Mouse (Mus musculus) intestine, embryonic 14.5 days (tissue): Measurements from ENCODE around the gene Heatr5a. TPM values are rescaled to one million over a fixed set of nuclear protein-coding genes. Genes with fewer than 3 reads are reported as not detected.

ENCODE experiments used
- ATAC-seq: fragments of 200-750 bp; cut with Nextera tagmentation; replicated peaks from 2 replicates; pipeline ENCODE4 v1.8.0; 2017; ENCODE audit warnings: low read depth, moderate number of reproducible peaks, moderate TSS enrichment, moderate library complexity; ENCODE audit not compliant: low FRiP score, low TSS enrichment
- DNase-seq: peaks from one replicate; pipeline ENCODE4 v3.0.0-alpha.2; 2018; ENCODE audit warnings: low spot score
- H3K27ac ChIP-seq: fragments of 300-500 bp; sonication (generic); 2 replicates; pipeline ENCODE4 v1.5.1; 2014; ENCODE audit warnings: low read depth, mild to moderate bottlenecking, control low read depth
- H3K27me3 ChIP-seq: fragments of 300-500 bp; sonication (generic); replicated peaks from 2 replicates; pipeline ENCODE4 v1.6.1; 2014; ENCODE audit warnings: low read length, control low read depth; ENCODE audit not compliant: control insufficient read depth, insufficient read depth
- H3K36me3 ChIP-seq: fragments of 300-500 bp; sonication (generic); 2 replicates; pipeline ENCODE4 v1.6.1; 2014; ENCODE audit warnings: low read length, control low read depth; ENCODE audit not compliant: control insufficient read depth, insufficient read depth
- H3K4me1 ChIP-seq: fragments of 300-500 bp; sonication (generic); replicated peaks from 2 replicates; pipeline ENCODE4 v1.6.1; 2014; ENCODE audit warnings: low read length, control low read depth, mixed read lengths; ENCODE audit not compliant: control insufficient read depth, insufficient read depth
- H3K4me2 ChIP-seq: fragments of 300-500 bp; sonication (generic); 2 replicates; pipeline ENCODE4 v1.6.1; 2014; ENCODE audit warnings: low read length
- H3K4me3 ChIP-seq: fragments of 300-500 bp; sonication (generic); 2 replicates; pipeline ENCODE4 v1.5.1; 2014; ENCODE audit warnings: low read depth, low read length, control low read depth, mixed read lengths
- H3K9ac ChIP-seq: fragments of 300-500 bp; sonication (generic); 2 replicates; pipeline ENCODE4 v1.6.1; 2014; ENCODE audit warnings: mild to moderate bottlenecking, low read length
- H3K9me3 ChIP-seq: fragments of 300-500 bp; sonication (generic); 2 replicates; pipeline ENCODE4 v1.6.1; 2016; ENCODE audit warnings: low read length, control low read depth; ENCODE audit not compliant: control insufficient read depth
- WGBS: fragments of 180-500 bp; shearing (Covaris S2); extraction: QIAGEN DNeasy Blood & Tissue Kit; methylation state at CpG from one replicate; pipeline ENCODE4 v1.1.7; 2014; 5-methylcytosine and 5-hydroxymethylcytosine counted together
- polyA plus RNA-seq: library from polyadenylated mRNA; unstranded; fragments of >200 nt; fragmentation: Nextera tagmentation; extraction: Ambion mirVana; gene quantifications from 2 replicates; pipeline ENCODE4 v1.2.1, GENCODE M21; 2014

The Heatr5a gene
- polyA plus RNA-seq, 1 experiment from 2014 or later: 15.0 TPM

DNA sequence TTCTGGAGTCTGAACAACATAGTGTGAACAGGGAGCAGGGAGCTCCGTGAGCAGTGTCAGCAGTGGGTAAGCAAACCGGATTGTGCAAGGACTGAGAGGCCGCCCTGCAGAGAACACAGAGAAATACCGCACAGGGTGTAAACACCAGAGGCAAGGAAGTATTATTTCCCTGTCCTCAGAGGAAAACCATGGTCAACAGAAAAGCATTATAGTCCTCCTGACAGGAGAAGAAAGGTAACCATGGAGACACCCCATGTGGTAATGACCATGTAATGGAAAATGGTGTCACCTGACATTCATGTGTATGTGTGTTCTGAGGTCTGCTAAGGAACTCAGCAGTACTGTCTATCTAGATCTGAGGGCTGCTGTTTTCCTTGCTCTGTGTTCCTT, 105.3 kb downstream of the Heatr5a start:
- WGBS: 42% methylated on average over 4 of the region's 4 CpGs
- H3K9ac ChIP-seq: no peak overlapping the region
- no peaks in the 10 kb centered on the region for H3K27me3 ChIP-seq
- no peak overlapping the region for H3K4me2 ChIP-seq
- no peaks in the 10 kb centered on the region for H3K4me1 ChIP-seq
- H3K9me3 ChIP-seq: no peaks in the 10 kb centered on the region
- DNase-seq (no peak), ATAC-seq (no peak)
- no peaks in the 10 kb centered on the region for H3K36me3 ChIP-seq
- H3K4me3 ChIP-seq: no peak overlapping the region
- H3K27ac ChIP-seq: no peak overlapping the region

DNA sequence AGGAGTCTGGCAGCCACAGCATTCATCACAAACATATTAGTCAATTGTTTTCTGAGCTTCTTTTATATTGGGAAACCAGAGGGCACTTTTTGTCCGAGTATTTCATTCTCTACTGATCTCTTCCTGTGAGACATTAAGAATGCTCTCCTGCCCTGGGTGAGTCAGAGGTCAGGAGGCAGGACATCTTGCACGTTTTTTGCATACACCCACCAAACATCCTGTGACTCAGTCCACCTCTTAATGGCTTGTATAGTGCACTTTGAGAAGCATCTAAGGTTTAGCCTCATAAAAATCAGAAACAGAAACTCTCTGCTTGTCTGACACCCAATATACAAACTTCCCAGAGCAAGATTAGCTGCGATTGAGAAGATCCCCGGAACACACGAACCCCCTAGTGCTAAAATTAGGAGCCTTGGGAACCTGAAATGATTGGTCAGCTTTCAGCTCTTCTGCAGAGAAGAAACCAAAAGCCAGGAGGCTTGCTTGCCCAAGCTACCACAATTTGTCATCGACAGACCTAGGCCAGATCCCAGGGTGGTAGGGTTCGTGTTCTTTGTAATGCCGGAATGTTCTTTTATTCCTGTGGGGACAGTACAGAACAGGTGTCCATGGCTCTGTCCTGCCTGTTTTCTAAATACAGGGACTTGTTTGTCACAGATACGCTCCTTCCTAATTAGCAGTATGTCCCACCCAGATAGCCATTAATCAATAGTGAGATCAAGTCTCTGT, 105.9 kb downstream of the Heatr5a start:
- no peaks in the 10 kb centered on the region for H3K9me3 ChIP-seq
- WGBS: 55% methylated on average over 9 of the region's 9 CpGs
- H3K27ac ChIP-seq: no peak overlapping the region
- no peaks in the 10 kb centered on the region for H3K27me3 ChIP-seq
- no peak for DNase-seq
- no peaks in the 10 kb centered on the region for H3K4me1 ChIP-seq
- H3K4me2 ChIP-seq: no peak overlapping the region
- H3K9ac ChIP-seq: no peak overlapping the region
- ATAC-seq: no peak
- no peaks in the 10 kb centered on the region for H3K36me3 ChIP-seq
- no peak overlapping the region for H3K4me3 ChIP-seq

DNA sequence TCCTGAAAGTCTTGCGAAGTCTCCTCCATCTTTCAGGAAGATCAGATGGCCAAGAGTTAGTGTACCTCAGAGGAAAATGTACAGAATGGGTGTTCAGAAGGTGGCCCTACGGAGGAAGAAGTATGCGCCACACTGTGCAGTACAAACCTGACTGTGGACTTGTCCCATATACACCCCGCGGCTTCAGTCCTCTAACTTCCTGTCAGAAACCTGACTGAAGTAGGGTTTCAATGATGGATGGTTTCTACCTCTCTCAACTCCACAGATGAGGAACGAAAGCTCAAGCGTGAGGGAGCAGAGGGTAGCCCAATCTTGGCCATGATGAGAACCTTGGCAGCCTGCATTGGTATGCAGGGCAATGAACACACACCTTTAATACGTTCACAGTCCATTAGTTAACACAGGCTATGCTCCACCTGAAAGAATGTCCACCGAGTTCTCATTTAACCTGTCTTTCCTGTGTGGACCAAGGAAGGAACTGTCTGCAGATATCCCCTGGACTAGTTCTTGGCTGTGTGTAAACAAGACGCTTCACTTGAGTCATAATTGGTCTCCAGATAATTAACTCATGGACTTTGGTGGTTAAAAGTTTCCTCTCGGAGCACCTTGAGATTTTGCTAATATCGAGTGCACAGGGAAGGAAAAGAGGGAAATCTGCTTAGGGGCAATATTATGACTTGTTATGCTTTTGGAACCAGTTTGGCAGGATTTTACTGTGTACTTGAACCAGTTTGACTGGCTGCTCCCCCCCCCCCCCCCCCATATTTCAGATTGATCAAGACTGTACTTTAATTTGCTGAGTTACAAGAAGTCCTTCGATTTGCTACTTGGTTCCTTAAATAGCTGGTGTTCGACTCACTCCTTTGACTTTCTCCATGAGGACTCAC, 107.8 kb downstream of the Heatr5a start:
- ATAC-seq (no peak), DNase-seq (no peak)
- H3K9ac ChIP-seq: no peak overlapping the region
- no peak overlapping the region for H3K4me2 ChIP-seq
- H3K36me3 ChIP-seq: no peaks in the 10 kb centered on the region
- H3K9me3 ChIP-seq: no peaks in the 10 kb centered on the region
- no peaks in the 10 kb centered on the region for H3K4me1 ChIP-seq
- no peaks in the 10 kb centered on the region for H3K27me3 ChIP-seq
- 83% methylated on average over 14 of the region's 14 CpGs for WGBS
- H3K4me3 ChIP-seq: no peak overlapping the region
- H3K27ac ChIP-seq: no peak overlapping the region

DNA sequence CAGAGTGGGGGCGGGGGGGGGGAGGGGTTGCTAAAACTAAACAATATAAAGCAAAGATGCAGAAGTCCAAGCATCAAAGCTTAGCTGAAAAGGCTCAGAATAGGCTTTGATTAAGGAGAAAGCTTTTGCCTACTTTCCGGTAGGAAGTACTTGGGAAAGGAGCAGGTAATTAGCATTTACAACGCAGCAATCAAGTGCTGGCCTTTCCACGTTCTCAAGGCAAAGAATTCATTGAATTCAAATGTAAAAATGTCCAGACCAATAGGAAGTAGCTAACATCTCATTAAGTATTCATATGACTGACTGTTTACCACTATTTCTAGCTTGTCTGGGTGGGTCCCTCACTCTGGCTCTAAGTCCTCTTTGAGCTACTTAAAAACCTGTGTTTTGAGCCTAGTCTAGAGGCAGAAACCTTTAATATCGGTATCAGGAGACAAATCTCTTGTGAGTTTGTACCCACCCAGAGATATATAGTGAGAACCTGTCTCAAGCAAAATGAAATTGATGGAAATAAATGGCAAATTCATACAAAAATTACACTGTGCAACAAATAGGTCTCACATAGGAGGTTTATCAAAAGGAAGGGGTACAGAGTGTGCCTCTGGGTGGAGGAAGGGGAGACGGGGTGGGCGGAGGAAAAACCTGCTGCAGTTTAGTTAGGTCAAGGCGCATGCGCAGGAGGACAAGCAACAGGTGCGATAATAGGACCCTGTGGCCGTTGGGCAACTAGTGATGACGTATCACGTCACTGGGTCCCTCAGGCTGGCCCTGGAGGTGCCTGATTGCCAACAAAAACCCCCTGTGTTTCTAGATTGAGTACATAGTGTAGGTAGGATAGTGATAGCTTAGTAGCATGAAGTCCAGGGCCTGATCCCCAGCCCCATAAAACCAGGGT, 112.7 kb downstream of the Heatr5a start:
- no peak overlapping the region for H3K4me2 ChIP-seq
- ATAC-seq: no peak
- no peaks in the 10 kb centered on the region for H3K4me1 ChIP-seq
- no peaks in the 10 kb centered on the region for H3K36me3 ChIP-seq
- no peaks in the 10 kb centered on the region for H3K27me3 ChIP-seq
- no peak overlapping the region for H3K9ac ChIP-seq
- no peak overlapping the region for H3K4me3 ChIP-seq
- H3K9me3 ChIP-seq: no peaks in the 10 kb centered on the region
- no peak overlapping the region for H3K27ac ChIP-seq
- DNase-seq: no peak
- 77% methylated on average over 12 of the region's 13 CpGs for WGBS

DNA sequence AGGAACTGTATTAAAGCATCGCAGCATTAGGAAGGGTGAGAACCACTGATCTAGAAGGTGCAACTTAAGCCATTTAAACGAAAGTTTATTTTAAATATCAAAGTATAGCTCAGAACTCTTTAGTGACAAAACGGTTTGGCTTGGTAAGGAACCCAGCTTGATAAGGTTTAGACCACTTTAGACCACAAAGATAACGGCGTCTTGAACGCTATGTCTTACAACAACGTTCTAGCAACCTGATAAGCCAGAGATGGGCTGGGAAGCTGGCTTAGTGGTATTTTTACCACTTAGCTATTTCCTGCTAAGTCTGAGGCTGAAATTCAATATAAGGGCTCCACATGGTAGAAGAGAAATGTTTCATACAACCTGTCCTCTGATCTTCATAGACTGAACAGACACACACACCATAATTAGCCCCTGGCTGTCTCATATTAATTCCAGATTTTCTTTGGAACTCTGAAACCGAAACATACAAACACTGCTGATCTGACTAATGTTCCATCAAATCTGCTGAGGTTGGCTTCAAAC, 114.3 kb downstream of the Heatr5a start:
- no peaks in the 10 kb centered on the region for H3K27me3 ChIP-seq
- DNase-seq (no peak), ATAC-seq (no peak)
- WGBS: 87% methylated on average over 8 of the region's 8 CpGs
- H3K4me2 ChIP-seq: no peak overlapping the region
- H3K4me1 ChIP-seq: no peaks in the 10 kb centered on the region
- no peak overlapping the region for H3K27ac ChIP-seq
- H3K9ac ChIP-seq: no peak overlapping the region
- no peak overlapping the region for H3K4me3 ChIP-seq
- H3K36me3 ChIP-seq: no peaks in the 10 kb centered on the region
- H3K9me3 ChIP-seq: no peaks in the 10 kb centered on the region

DNA sequence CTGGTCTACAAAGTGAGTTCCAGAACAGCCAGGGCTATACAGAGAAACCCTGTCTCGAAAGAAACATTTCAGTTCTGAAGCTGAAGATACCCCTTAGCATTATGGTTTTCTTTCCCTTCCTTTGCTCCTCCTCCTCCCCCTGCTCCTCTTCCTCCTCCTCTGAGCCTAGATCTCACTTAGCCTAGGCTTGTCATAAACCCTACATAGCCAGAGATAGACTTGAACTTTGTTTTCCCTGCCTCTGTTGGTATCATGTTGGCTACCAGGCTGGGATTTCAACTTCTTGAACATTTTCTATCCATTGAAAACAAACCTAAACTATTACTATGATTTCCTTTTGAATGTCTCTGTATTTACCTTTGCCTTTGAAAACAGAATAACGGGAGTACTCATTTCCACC, 115.2 kb downstream of the Heatr5a start:
- H3K9me3 ChIP-seq: no peaks in the 10 kb centered on the region
- no peak for DNase-seq
- H3K36me3 ChIP-seq: no peaks in the 10 kb centered on the region
- no peak overlapping the region for H3K4me3 ChIP-seq
- H3K4me2 ChIP-seq: no peak overlapping the region
- ATAC-seq: no peak
- no peaks in the 10 kb centered on the region for H3K4me1 ChIP-seq
- H3K27me3 ChIP-seq: no peaks in the 10 kb centered on the region
- 89% methylated on average over 2 of the region's 2 CpGs for WGBS
- no peak overlapping the region for H3K27ac ChIP-seq
- no peak overlapping the region for H3K9ac ChIP-seq

DNA sequence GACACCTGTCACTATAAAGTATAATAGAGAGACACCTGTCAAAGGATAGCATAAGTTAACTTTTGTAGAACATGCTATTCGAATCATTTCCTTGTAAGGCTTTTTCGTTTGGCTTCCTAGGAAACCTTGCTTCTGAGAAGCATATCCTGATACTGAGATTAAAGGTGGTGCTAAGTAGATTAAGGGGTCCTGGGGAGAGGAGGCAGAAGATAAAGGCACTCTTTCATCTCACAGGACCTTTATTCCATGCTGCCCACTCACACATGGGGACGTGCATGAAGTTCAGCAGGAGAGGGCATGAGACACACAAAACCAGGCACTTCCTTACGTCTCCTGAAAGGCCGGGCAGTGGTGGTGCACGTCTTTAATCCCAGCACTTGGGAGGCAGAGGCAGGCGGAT, 115.7 kb downstream of the Heatr5a start:
- no peaks in the 10 kb centered on the region for H3K36me3 ChIP-seq
- no peak overlapping the region for H3K4me3 ChIP-seq
- H3K27ac ChIP-seq: no peak overlapping the region
- no peaks in the 10 kb centered on the region for H3K9me3 ChIP-seq
- H3K9ac ChIP-seq: no peak overlapping the region
- H3K27me3 ChIP-seq: no peaks in the 10 kb centered on the region
- no peaks in the 10 kb centered on the region for H3K4me1 ChIP-seq
- WGBS: 75% methylated on average over 7 of the region's 7 CpGs
- H3K4me2 ChIP-seq: no peak overlapping the region
- DNase-seq (no peak), ATAC-seq (no peak)

DNA sequence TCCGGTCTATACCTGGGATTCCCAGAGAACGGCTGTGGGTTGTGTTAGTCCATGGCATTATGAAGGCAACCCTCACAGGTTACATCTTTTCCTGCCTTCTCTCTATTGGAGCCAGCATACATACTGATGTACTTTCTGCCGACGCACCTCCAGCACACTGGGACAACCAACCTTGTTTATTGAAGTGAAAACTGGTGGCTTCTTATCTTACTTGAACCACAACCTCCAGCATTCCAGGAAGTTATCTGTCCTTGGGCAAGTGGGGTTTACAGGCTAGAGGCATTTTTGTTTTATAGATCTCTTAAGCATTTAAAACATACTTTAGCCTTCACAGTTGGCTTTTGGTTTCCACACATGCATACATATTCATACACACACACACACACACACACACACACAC, 119.5 kb downstream of the Heatr5a start:
- no peak for DNase-seq
- H3K4me1 ChIP-seq: no peaks in the 10 kb centered on the region
- no peak for ATAC-seq
- no peak overlapping the region for H3K4me2 ChIP-seq
- no peak overlapping the region for H3K27ac ChIP-seq
- no peaks in the 10 kb centered on the region for H3K9me3 ChIP-seq
- H3K4me3 ChIP-seq: no peak overlapping the region
- H3K36me3 ChIP-seq: no peaks in the 10 kb centered on the region
- no peaks in the 10 kb centered on the region for H3K27me3 ChIP-seq
- 77% methylated on average over 4 of the region's 4 CpGs for WGBS
- no peak overlapping the region for H3K9ac ChIP-seq
